Mouse (Mus musculus) monocyte, adult 2 months (primary cell): Measurements from ENCODE around the gene Otulinl.
A peak's percentile ranks its signal among the peaks of the same experiment; 100 is the strongest.

Experiments used
- DNase-seq, 2 experiments: peaks; one replicate each; pipeline ENCODE4 v3.0.0; 2022; ENCODE audit warnings: low spot score in 2 of 2, low read depth in 1 of 2

Gene Otulinl

DNA sequence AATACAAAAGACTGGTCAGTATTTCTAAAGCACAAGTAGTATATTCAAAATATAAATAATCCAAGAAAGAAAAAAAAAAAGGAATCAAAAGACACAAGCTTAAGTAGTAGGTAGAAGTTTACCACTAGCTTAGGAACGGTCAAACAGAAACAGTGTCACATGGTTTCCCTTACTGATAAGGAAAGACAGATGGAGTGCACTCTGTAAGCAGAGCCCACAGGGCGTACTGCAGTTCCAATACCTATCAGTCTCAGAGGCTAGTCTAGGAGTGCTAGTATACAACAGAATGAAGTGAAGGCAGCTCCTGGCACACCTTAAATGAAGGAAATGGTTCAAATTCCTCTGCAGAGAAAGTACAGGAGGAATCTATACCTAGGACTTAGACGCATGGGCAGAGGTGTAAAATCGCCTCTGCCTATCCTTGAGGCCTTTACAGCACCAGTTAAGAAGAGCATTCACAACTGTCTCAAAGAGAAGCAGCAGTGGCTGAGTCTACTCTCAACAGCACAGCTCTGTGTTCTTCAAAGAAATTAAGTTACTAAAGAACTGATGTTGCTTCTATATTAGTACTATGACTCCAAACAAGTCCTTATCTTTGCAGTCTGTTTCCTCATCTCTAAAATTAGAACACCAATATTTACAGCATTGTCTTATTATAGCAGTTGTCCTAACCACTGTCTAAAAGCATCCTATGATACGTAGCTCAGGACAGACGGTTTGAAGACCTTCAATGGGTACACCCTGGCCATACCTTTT, 62.4 kb downstream of the Otulinl start:
- no peak for DNase-seq

GRCm38 (mm10) chr15:27617227-27617626, 64.2 kb downstream of the Otulinl start:
- DNase-seq: no peak

- DNase-seq: no peak
These were observed 65.2 kb downstream of the Otulinl start for GRCm38 (mm10) chr15:27616159-27616558.

GRCm38 (mm10) chr15:27613255-27613654, 68.1 kb downstream of the Otulinl start:
- no peak for DNase-seq

- DNase-seq: peak in 1 of 2 experiments; percentile 34
These were observed 68.7 kb downstream of the Otulinl start for GRCm38 (mm10) chr15:27612533-27613221.

GRCm38 (mm10) chr15:27609554-27609953, 71.8 kb downstream of the Otulinl start:
- DNase-seq: no peak

- no peak for DNase-seq
These were observed 76.1 kb downstream of the Otulinl start for GRCm38 (mm10) chr15:27605252-27605651.
